26 mouse cellular contexts compared by ENCODE assay signal in genomic region chr15:97075240-97075639, GRCm38 (mm10). TPM values are rescaled to one million over a fixed set of nuclear protein-coding genes. Genes with fewer than 3 reads are reported as not detected.
DNase-seq lines count a peak whose midpoint lies in the region; ATAC-seq and TF ChIP-seq lines count a peak whose summit lies in the region.
"Had no signal": no experiment of that assay in that cellular context is flagged by ENCODE, and none has a peak within 500 bp of the region (broad histone marks: within the 10 kb centered on the region; RNA-seq: fewer than 3 reads in every experiment).

No protein-coding gene starts in this region.

- no peaks in the 10 kb centered on the region for H3K36me3 ChIP-seq in heart, postnatal 0 days (replicated peaks; ENCODE audit: control insufficient read depth, insufficient read depth, low read length)
- no peaks in the 10 kb centered on the region for H3K36me3 ChIP-seq in liver, postnatal 0 days (replicated peaks; ENCODE audit: insufficient read depth, low read length)
- H3K36me3 ChIP-seq: embryonic facial prominence, embryonic 15.5 days; forebrain, embryonic 10.5 days; G1E; hindbrain, embryonic 13.5 days had no signal

- no peaks in the 10 kb centered on the region for H3K27me3 ChIP-seq in heart, postnatal 0 days (ENCODE audit: control insufficient read depth, insufficient read depth, low read length)
- no peaks in the 10 kb centered on the region for H3K27me3 ChIP-seq in liver, postnatal 0 days (ENCODE audit: insufficient read depth, low read length)
- H3K27me3 ChIP-seq: embryonic facial prominence, embryonic 15.5 days; hindbrain, embryonic 13.5 days had no signal

- no peak overlapping the region for H3K4me2 ChIP-seq in heart, postnatal 0 days (ENCODE audit: low read depth, low read length)
- 0 out of 2 replicates have a peak overlapping the region, but pooled peaks have one; percentile 22 for H3K4me2 ChIP-seq in liver, postnatal 0 days (ENCODE audit: low read depth, low read length)
- H3K4me2 ChIP-seq: embryonic facial prominence, embryonic 15.5 days; hindbrain, embryonic 13.5 days had no signal

- TF ChIP-seq EP300 in heart, postnatal 0 days (IDR thresholded peaks at IDR 0.05; ENCODE audit: low read depth) = no peak
- TF ChIP-seq EP300 in liver, postnatal 0 days (IDR thresholded peaks at IDR 0.05; ENCODE audit: low read depth) = peak; percentile 43; the same call in 1 of the 2 replicates

- TF ChIP-seq CTCF in heart, postnatal 0 days (IDR thresholded peaks at IDR 0.05; ENCODE audit: low read depth) = no peak
- TF ChIP-seq CTCF in liver, postnatal 0 days (IDR thresholded peaks at IDR 0.05; ENCODE audit: low read depth) = no peak

- no peaks in the 10 kb centered on the region for H3K9me3 ChIP-seq in heart, postnatal 0 days (replicated peaks; ENCODE audit: control insufficient read depth, low read length)
- H3K9me3 ChIP-seq in liver, postnatal 0 days (ENCODE audit: low read length) = no peaks in the 10 kb centered on the region
- H3K9me3 ChIP-seq: embryonic facial prominence, embryonic 15.5 days; forebrain, embryonic 10.5 days; hindbrain, embryonic 13.5 days had no signal

- peak; percentile 76 for DNase-seq in heart, adult 11 months
- no peak for DNase-seq in heart, postnatal 14 days
- peak; percentile 58 for DNase-seq in heart, postnatal 0 days (ENCODE audit: low spot score)
- no peak for DNase-seq in heart, adult 8-10 months (ENCODE audit: low spot score)
- DNase-seq in testis, postnatal 10 days (ENCODE audit: low spot score) = peak; percentile 29
- no peak for DNase-seq in testis, postnatal 14 days (ENCODE audit: low spot score)
- DNase-seq in liver, postnatal 0 days = no peak
- DNase-seq in cerebellum, postnatal 25 days = no peak
- DNase-seq: adrenal gland, postnatal 25 days; B cell, adult 2 months; cerebellum, adult 2 months; cerebellum, postnatal 10 days; embryo, embryonic 11 days; gastrocnemius, adult 2 months; gastrocnemius, postnatal 25 days; heart, postnatal 4 days had no signal

- intact Hi-C loops in heart, postnatal 14 days (cut with DNase I) = no loop called here

- WGBS in heart, postnatal 0 days = 43% methylated on average over 4 of the region's 4 CpGs
- 52% methylated on average over 4 of the region's 4 CpGs for WGBS in liver, postnatal 0 days (ENCODE audit: insufficient replicate concordance)

- H3K27ac ChIP-seq in heart, postnatal 0 days (ENCODE audit: low read depth) = peak overlapping the region; percentile 68
- H3K27ac ChIP-seq in liver, postnatal 0 days (ENCODE audit: low read depth) = peak overlapping the region; percentile 76
- H3K27ac ChIP-seq: embryonic facial prominence, embryonic 15.5 days; forebrain, embryonic 10.5 days; gastrocnemius, adult 2 months; hindbrain, embryonic 13.5 days; hindbrain, postnatal 0 days had no signal

- peaks cover 10% of the 10 kb centered on the region; the same call in 1 of the 2 replicates for H3K4me1 ChIP-seq in heart, postnatal 0 days (ENCODE audit: control insufficient read depth, insufficient read depth)
- H3K4me1 ChIP-seq in liver, postnatal 0 days (ENCODE audit: insufficient read depth) = peaks cover 11% of the 10 kb centered on the region
- H3K4me1 ChIP-seq: hindbrain, embryonic 13.5 days had no signal

- peak; percentile 88 for ATAC-seq in heart, postnatal 0 days (ENCODE audit: insufficient read depth, low read depth)
- peak; percentile 95 for ATAC-seq in liver, postnatal 0 days
- ATAC-seq: CD4-positive, CD25-positive, alpha-beta regulatory T cell, adult 4 months; forebrain, embryonic 14.5 days; hindbrain, postnatal 0 days had no signal

- H3K4me3 ChIP-seq in heart, postnatal 0 days (ENCODE audit: low read depth, low read length) = no peak overlapping the region
- no peak overlapping the region for H3K4me3 ChIP-seq in liver, postnatal 0 days (ENCODE audit: low read depth, low read length)
- H3K4me3 ChIP-seq: embryonic facial prominence, embryonic 15.5 days; erythroblast, embryonic 14.5 days; forebrain, embryonic 10.5 days; gastrocnemius, adult 2 months; hindbrain, embryonic 13.5 days had no signal

- H3K9ac ChIP-seq in heart, postnatal 0 days (replicated peaks; ENCODE audit: low read depth, low read length) = no peak overlapping the region
- 0 out of 2 replicates have a peak overlapping the region, but pooled peaks have one; percentile 26 for H3K9ac ChIP-seq in liver, postnatal 0 days (replicated peaks)
- H3K9ac ChIP-seq: embryonic facial prominence, embryonic 15.5 days; hindbrain, embryonic 13.5 days had no signal

RNA-seq across cellular contexts. Expression of gene Slc38a4, which starts 19.5 kb away (rescaled TPM):
- total RNA-seq in heart, postnatal 14 days (2021) = 10 to 100 TPM; 19.7 to 30.1 TPM
- total RNA-seq in heart, postnatal 0 days (2014; rRNA removed; ENCODE audit: low replicate concordance) = 92.1 and 111 TPM in 2 replicates
- polyA plus RNA-seq in heart, postnatal 0 days (2015; fragmentation: Nextera tagmentation; extraction: Ambion mirVana) = 56.3 and 57.5 TPM in 2 replicates
- total RNA-seq in heart, adult 8-10 months (2022) = 1 to 10 TPM; 3.0 to 5.3 (median 3.7) TPM
- 295 and 302 TPM in 2 replicates for polyA plus RNA-seq in liver, postnatal 0 days (2015; fragmentation: Nextera tagmentation; extraction: Ambion mirVana)
- total RNA-seq: common myeloid progenitor, adult 5-6 weeks; granulocyte monocyte progenitor cell, adult 5-6 weeks had no signal
- polyA plus RNA-seq: CD4-positive, CD25-positive, alpha-beta regulatory T cell, adult 4 months; G1E had no signal

Comparison
In these comparisons a context has a peak if more than half of its experiments do, and no peak if none do; other contexts are left out.
1. DNase-seq: peak in heart, adult 11 months (single experiment), heart, postnatal 0 days (single experiment) and testis, postnatal 10 days (single experiment); none in heart, postnatal 14 days (0 of 2), heart, adult 8-10 months (single experiment), testis, postnatal 14 days (single experiment), liver, postnatal 0 days (single experiment) and cerebellum, postnatal 25 days (0 of 2).